Mouse (Mus musculus): ENCODE measurements around the gene Hdac5. TPM values are rescaled to one million over a fixed set of nuclear protein-coding genes. Genes with fewer than 3 reads are reported as not detected.

Gene Hdac5
- polyA plus RNA-seq (2012; rRNA removed), result 58.1 and 75.4 TPM in 2 replicates

DNA sequence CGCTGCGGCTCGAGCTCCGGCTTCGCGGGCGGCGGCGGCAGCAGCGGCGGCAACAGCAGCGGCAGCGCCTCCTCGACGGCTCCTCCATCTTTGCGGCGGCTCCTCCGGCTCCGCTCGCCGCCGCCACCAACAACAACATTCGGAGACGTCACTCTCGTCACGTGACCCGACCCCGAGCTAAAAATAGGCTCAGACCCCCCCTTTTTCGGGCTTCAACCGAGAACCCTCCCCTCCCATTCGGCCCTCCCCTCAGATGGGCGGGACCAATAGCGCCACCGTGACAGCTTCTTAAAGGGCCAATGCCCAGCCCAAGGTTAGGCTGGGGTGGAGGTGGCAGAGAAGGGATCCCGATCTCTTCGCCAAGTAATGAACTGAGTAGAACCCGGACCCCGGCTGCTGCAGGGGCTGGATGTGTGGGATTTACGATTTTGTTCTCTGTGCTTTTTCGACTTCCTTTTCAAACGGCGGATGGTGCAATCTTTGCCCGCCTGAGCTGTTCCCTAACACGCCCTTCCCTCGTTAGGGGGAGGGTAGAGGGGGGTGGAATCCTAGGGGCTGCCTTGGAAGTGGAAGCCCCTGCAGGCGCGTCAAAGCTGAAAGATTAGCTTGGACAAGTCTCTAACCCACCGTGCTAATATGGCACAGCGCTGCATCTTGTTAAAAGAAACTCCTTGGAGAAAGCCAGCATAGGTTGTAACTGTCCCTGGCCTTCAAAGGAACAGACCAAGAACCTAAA is at the start of gene Hdac5:
TSS of gene Hdac5 (minus strand) at position 161 of the 736 bp plus-strand sequence.
- DNase-seq (ENCODE audit: low spot score), result peak; percentile 88

DNA sequence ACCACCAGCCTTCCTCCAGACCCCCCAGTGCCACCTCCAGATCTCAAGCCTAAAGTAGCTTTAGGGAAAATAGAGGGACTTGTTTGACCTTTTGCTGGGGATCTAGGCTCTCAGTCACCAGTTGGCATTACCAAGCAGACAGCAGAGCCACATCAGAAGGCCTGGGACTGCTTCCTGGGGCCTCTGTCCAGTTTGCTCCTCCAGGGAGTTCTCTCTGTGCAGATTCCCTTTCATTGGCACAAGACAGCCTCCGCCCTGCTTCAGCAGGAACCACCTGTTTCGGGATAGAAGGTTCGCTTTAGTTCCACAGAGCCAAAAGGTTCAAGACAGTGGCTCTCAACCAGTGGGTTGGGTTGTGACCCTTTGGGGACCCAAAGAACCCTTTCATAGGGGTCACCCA is 49.6 kb upstream of the Hdac5 start:
- DNase-seq (ENCODE audit: low spot score), result no peak

DNA sequence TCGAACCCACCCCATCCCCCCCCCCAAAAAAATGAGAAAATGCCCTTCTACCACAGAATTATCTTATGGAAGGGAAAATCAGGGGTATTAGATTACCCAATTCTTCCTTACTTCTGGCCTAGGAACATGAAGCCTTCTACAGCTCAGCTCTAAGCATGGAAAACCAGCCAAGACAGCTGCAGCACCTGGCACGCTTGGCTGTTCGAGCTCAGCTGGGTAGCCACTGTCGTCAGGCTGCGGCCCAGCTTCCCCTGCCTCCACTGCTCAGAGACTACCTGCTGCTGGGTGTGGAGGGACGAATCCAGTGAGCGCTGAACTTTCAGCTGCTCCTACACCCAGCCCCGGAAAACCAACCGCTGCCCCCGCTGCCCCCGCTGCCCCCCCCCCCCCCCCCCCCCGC is 47.8 kb upstream of the Hdac5 start:
- DNase-seq (ENCODE audit: low spot score), result no peak

DNA sequence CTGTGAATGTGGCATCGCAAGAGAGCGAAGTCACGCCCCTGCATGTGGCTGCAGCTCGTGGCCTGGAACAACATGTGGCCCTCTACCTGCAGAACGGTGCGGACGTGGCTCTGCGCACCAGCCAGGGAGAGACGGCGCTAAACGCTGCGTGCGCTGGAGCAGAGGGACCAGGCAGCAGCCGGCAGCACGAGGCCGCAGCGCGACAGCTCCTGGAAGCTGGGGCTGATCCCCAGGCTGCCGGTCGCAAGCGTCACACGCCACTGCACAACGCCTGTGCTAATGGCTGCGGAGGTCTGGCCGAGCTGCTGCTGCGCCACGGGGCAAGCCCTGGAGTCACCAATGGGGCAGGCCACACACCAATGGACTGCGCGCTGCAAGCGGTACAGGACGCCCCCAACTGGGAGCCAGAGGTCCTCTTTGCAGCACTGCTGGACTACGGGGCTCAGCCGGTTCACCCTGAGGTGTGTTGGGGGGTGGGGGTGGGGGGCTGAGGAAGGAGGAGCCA is 46.5 kb upstream of the Hdac5 start:
- no peak for DNase-seq (ENCODE audit: low spot score)

DNA sequence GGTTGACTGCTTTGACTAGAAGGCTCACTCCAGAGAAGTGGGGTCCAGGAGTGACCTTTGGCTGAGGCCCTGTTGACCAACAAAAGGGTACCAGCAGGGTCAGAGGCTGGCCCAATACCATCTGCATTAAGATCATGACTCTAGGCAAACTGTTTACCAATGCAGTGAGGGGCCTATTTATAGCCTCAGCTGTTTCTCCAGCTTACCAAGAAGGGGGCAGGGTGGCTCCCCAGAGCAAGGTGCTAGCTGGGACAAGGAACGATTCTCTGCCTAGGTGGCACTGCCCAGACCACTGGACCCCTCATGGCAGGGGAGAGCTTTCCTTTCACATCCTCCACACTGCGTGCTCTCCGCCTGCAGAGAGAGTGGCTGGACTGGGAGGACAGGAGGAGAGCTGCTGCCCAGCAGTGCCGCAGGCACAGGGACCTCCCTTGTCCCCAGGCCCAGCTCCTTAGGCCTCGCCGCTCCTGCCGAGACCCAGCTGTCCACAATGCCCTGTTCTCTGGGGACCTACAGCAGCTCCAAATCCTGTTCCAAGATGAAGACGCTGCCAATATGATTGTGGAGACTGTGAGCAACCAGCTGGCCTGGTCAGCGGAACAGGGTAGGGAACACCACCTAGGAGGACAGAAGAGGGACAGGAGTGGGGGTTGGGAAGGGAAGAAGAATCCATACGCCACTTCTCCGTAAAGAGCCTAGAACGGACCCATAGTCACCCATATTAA is 38.7 kb upstream of the Hdac5 start, which contains the start of gene Asb16:
TSS of gene Asb16 (plus strand) at position 224 of the 725 bp plus-strand sequence.
- no peak for DNase-seq (ENCODE audit: low spot score)

DNA sequence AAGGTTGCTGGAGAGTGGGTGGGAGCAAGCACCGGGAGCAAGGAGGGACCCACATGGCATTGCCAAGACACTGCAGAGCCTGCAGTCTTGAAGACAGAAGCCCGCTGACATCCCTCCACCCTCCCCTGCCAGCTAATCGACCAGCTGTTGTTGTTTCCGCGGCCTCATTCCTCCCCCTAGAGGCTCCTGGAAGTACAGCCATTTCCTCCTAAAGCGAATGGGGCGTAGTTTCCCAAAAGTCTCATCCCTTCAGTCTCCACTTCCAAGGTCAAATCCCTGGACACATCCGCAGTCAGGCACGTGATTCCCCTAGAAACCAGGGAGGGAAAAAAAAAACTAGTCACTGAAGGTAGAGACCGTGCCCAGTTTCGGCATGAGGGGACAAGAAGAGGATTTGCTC is 37.5 kb upstream of the Hdac5 start:
- DNase-seq (ENCODE audit: low spot score), result no peak

DNA sequence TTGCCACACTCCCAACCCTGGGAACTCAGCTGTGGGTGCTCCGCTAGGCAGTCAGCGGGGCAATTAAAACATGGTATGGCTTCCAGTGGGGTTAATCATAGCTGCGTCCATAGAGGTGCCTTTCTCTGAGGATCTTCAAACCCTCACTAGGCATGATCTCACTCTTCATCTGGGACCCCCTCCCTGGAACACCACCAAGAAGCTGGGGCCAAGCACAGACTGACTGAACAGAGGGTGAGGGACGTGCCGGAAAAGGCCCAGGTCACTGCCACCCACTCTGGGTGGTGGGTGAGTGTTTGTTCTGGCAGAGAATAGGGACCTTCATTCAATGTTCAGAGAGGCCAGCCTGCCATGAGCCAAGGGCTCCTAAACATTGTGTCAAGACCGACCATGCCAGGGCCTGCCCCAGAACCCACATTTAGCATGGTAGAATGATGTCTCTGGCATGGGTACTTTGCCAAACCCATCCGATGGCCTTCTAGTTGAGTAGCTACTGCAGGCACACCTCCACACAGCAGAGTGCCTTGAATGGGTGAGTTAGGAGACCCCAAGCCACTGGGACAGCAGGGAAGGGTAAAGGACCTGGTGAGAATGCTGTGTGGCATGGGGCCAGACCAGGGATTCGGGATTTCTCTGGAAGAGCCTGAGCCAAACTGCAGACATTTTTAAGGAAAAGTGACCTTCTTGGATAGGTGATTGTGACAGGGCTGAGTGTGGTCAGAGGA is 36.8 kb upstream of the Hdac5 start:
- no peak for DNase-seq (ENCODE audit: low spot score)

DNA sequence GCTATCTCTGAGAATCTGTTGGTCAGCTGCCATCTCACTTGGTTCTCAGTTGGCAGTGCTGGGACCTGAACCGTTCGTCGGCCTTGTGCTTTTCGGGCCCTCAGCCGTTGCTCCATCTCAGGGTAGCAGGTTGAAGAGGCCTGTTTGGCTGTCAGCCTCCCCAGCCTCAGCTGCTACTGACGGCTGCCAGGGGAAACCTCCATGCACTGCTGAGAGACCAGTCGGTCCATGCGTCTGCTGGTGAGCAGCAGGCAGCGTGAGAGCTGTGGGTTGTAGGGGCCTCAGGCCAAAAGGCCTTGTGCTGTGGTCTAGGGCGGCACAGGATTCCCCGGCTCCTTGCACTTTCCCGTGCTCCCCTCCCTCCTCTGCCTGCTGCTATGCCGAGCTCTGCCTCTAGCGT is 35.9 kb upstream of the Hdac5 start:
- DNase-seq (ENCODE audit: low spot score), result no peak

DNA sequence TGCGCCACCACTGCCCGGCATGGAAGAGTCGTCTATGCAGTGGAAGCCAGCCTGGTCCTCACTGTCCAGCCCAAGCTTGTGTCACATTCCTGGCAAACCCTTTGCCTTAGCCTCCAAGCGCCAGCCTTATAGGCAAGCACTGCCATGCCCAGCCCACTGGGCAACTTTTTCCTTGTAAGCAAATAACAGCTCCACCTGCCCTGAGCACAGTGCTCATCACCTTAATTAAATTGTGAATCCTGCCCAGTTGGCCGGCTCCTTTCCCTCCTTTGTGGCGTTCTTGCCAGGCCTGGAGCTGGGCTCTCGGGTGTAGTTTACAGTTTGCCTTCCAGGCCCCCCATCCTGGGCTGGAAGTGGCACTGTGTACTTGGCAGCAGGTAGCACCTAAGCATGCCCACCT is 33.2 kb upstream of the Hdac5 start:
- DNase-seq (ENCODE audit: low spot score), result no peak

DNA sequence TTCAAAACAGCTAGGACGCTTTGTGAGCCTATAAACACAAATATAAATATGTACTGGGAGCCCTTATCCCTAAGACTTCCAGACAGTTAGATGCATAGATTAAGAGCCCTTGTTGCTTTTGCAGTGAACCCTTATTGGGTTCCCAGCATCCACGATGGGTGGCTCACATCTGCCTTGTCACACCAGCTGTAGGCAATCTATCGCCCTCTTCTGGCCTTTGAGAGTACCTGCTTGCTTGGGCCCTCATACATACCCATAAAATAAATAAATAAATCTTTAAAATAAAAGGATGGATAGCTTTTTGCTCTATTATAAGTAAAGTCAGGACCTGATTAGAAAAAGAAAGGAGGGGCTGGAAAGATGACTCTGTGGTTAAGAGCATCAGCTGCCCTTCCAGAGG is 28.6 kb upstream of the Hdac5 start:
- DNase-seq (ENCODE audit: low spot score), result no peak

DNA sequence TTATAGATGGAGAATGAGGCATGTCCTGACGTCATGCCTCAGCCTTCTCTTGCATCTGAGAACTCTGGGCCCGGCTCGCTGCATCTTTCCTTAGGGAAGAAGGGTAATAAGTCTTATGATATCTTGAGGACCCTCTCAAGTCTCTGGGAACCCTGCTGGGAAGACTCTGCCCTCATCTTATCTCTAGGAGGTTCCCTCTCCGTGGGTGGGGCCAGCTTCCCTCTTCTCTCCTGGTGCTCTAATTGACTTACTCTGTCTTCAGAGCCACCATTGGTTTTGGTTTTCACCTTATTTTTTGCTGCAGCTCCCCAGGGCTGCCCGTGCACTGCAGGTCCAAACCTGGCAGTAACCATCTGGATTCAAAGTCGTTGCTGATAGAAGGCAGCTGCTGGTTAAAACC is 28.1 kb upstream of the Hdac5 start:
- no peak for DNase-seq (ENCODE audit: low spot score)

DNA sequence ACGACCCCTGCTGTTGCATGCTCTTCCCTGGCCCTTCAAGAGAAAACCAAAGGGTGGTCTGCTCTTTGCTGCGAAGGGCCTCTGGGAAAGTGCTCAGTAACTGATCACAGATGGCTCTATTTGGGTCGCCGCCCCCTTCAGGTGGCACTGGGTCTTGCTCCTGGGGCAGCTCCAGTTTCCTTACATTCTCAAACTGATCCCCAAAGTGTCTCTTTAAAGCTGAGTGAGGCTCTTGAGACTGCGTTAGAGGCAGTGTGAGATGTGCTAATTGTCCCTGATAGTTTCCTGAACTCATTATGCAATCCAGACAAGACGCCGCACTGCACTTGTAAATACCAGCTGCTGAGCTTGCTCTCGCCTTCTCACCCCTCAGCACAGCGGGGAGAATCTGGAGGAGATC is 27.5 kb upstream of the Hdac5 start:
- DNase-seq (ENCODE audit: low spot score), result no peak

DNA sequence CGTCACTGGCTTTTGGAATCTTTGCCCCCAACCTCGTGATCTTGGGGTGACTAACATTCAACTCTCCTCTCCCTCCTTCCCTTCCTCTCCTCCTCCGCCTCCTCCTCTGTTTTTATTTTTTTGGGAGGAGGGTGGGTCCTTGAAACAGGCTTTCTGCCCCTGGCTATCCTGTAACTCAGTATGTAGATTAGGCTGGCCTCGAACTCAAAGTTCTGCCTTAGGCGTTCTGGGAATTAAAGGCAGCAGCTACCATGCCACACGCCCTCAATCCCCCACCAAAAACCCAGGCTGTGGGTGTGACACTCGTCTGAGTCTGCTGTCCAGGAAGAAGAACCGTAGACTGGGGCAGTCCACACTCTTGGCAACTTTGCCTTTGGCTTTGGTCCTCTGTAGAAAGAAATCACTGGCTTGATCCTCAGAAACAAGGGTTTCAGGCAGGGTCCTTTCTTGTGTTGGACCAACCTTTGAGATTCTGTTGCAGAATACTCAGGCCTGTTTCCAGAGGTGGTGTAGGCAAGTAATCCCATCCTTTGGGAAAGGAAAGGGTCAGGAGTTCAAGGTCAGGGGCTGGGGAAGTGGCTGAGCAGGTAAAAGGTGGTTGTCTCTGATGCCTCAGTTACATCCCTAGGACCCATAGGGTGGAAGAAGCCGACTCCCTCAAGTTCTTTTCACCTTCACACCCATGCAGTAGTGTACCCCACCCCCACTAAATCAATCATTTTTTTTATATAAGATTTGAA is 19.6 kb upstream of the Hdac5 start:
- no peak for DNase-seq (ENCODE audit: low spot score)

DNA sequence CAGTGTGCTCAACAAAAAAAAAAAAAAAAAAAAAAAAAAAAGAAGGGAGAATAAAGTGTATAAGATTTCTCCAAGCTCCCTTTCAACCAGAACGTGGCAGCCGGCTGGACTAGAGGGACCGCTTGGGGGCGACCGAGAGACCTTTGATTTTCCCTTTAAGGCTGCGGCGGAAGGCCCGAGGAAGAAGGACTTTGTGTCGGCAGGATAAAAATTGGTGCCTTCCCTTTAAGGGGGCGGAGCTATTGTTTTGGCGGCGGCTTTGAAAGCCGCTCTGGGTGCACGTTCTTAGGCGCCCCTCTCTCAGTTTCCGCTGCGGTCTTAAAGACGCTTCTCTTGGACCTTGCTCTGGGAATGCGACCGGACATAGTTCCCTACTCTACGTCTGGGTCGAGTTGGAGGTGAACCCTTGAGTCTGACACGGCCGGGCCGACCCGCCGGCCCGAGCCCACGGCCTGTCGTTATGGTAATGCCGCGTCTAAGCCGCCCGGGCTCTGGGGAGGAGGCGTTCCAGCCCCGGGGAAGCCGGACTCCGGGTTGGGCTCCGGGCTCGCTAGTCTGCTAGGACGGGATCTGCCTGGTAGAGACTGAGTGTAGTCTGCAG is 18.8 kb upstream of the Hdac5 start, which contains the start of gene BC030867:
TSS of gene BC030867 (plus strand) at position 253 of the 601 bp plus-strand sequence.
- DNase-seq (ENCODE audit: low spot score), result peak; percentile 73

DNA sequence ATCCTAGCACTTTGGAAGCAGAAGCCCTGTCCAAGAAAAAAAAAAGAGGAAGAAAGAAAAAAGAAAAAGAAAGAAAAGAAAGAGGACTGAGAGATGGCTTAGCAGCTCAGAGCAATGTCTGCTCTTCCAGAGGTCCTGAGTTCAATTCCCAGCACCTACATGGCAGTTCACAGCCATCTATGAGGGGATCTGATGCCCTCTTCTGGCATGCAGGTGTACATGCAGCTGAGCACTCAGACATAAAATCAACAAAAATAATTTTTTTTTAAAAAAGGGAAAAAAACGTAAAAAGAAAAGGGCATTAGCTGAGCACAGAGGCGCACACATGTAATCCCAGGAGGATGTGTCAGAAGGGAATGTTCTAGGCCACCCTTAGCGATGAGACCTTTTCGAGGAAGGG is 16.9 kb upstream of the Hdac5 start:
- no peak for DNase-seq (ENCODE audit: low spot score)

DNA sequence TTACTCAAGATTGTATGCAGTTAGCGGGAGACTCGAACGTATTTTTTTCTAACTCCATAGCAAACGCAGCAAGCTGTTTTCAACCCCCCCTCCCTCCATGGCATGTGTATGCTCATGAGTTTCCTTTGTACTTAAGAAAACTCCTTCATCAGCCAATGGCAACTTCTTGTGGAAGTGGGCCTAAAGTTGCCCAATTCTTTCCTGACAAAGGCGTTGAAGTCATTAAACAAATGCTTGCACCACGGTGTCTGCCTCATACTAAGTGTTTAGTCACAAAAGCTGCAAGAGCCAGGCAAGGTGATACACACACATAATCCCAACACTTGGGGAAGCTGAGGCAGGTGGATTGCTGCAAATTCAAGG is 16.3 kb upstream of the Hdac5 start:
- no peak for DNase-seq (ENCODE audit: low spot score)

DNA sequence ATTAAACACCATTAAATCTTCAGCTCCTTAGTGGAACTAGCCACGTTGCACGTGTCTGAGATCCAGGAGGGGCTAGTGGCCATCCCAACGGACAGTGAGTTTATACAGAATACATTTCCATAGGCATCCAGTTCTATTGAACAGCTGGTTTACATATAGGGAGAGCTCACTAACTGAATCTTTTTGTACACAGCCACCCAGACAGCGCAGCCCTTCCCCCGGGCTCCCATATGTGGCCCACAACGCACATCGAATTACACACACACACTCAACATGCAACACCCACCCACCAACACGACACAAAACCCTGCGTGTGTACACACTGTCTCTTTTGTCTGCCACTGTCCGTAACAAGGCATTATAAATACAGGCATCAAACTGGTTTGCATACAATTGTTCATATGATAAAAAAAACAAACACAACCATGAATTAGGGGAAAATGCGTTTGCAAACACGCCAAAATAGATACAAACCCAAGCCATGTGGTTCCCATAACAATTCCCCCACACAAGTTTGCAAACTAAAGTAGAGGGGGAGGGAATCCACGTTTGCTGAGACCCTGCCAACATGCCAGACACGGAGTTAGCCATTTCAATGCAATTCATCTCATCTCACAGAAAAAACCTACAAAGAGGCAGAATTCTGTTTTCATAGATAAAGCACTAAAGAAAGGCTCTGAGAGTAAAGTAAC is 15.8 kb upstream of the Hdac5 start:
- DNase-seq (ENCODE audit: low spot score), result no peak

DNA sequence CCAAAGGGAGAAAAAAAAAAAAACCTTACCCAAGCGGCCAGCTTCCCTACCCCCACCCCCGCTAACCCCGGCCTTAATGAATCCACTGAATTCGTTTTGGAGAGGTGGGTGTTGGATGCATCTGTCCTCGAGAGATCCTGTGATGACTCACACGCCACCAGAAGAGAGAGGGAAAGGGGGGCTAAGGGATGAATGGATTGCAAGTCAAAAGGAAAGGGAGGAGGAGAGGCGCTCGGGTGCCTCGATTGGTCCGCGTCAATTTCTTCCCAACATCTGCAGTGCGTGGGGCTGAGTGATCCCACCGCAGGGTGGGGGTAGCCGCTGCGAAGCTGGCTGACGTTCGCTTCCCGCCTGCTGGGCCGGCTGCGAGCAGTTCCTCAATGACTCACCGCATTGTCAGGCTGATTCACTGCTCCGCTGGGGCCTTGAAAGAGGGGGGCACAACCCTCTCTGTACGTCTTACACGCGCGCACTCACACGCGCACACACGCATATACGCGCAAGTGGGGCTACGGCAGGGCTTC is 15.0 kb upstream of the Hdac5 start:
- peak; percentile 47 for DNase-seq (ENCODE audit: low spot score)

DNA sequence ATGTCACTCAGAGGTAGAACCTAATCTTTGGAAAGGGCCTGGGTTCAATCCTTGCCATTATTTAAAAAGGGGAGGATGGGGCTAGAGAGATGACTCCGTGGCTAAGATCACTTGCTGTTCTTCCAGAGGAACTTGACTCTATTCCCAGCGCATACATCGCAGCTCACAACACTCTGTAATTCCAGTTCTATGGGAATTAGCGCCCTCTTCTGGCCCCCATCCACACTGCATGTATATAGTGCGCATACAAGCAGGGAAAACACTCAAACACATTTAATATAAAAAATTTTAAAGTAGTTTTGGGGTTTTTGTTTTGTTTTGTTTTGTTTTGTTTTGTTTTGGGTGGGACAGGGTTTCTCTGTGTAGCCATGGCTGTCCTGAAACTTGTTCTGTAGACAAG is 11.9 kb upstream of the Hdac5 start:
- DNase-seq (ENCODE audit: low spot score), result no peak

DNA sequence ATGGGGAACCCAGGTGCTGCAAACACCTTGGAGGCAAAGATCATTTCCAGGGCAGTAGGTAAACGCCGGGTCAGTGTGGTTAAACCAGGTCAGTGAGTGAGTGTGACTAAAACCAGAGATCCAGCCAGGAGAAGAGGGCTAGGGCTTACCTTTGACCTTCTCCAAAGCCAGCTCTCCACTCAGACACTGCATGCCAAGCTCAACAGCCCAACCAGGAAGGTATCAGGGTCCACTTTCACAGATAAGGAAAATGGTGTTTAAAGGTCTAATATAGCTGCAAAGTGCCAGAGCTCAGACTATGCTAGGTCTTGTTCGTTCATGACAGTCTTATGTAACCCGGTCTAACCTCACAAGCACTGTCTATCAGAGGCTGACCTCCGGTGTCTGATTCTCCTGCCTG is 11.3 kb upstream of the Hdac5 start:
- no peak for DNase-seq (ENCODE audit: low spot score)

DNA sequence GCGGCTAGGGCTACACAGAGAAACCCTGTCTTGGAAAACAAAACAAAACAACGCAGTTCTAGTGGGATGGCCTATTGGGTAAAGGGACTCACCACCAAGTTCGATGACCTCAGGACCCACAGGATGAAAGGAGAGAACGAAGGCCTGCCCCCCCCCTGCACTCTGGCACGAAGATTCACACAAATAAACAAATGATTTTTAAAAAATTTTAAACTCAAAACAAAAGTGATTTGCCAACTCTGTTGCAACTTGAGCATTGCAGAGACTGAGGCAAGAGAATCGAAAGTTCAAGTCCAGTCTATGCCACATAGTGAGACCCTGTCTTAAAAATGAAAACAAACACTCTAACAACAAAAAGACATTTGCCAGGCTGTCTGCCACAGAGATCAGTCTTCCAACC is 10.7 kb upstream of the Hdac5 start:
- no peak for DNase-seq (ENCODE audit: low spot score)

Measured in urinary bladder, adult 2 months (tissue).